Mouse (Mus musculus) heart, adult 11 months (tissue): ENCODE data around the gene Cer1.

Source experiments
- DNase-seq: peaks from one replicate; pipeline ENCODE4 v3.0.0; 2022

Gene Cer1

DNA sequence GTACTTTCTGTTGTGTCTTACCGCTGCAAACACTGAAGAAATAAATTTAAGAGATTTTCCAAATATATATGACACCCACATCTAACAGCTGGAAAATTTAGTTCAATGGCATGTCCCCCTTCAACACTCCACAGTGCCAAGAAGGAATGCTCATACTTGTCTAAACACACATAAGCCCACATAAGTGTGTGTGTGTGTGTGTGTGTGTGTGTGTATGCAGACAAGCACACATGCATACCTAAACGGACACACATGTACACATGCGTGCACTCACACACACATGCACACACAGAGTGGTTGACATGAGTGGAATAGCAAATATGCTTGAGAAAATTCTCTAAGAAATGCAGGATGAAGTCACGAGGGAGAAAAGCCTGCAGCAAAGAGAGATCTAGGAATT is 12.4 kb downstream of the Cer1 start:
- peak; percentile 27 for DNase-seq

DNA sequence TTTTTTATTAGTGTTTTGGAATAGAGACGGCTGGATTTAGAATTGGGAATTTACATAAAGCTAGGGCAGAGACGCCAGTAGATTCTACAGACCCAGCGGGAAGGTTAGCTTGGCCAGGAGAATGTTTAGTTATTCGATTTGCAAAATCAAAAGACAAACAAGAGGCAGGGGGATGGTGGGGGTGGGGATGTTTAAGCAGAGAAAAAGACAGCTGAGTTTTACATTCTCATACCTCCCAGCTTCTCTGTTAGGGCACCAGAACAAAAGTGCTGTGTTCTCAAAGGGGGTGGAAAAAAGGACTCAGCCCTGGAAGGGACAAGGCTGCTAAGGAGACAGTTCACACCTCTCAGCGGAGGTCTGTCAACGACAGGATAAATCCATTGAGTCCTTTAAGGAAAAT is 12.8 kb downstream of the Cer1 start:
- DNase-seq, result peak; percentile 22

DNA sequence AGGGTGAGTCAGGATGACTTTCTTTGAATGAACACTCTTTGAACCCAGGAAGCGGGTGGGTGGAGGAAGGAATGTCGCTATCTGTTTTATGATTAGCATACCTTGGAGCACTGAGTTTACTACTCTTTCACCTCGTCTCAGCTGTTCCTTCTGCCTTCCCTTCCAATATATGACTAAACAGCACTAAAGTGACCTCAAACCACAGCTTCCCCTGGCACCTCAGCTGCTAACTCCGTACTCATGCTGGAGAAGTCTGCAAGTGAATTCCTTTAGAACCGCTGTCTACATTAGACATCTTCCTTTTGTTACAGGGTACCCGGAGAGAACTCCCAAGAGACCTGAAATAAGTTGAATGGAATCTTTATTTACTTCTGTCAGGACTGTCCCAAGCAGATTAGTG is 14.0 kb downstream of the Cer1 start:
- DNase-seq, result peak; percentile 76

DNA sequence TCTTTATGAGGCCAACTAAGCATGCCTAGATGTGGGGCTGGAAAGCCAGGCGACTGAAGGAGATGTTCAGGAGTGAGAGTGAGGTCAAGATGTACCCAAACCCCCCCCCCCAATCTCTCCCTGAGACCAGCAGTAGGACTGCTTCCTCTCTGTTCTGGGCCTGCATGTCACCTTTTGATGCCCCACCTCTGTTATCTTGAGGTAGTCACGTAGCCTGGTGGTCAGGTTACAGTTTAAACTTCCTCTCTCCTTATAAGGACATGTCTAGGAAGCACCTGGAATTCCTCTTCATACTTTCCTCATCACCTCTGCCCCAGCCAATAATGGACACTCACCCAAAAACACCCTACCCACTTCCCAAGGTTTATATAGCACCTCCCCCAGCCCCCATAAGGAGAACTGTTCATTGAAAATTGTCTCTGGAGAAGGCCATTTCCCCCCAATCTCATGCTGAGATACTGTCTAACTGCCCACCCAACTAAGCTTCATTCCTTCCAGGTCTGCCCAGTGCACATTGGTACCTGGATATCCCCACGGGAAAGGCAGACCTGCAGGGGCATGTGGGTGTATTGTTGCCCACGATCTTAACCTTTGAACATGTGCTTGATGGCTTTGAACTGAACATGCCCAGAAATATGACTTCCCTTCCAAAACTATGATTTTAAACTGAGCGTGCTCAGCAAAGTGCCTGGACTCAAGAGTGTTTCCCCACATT is 17.1 kb downstream of the Cer1 start:
- peak; percentile 56 for DNase-seq

DNA sequence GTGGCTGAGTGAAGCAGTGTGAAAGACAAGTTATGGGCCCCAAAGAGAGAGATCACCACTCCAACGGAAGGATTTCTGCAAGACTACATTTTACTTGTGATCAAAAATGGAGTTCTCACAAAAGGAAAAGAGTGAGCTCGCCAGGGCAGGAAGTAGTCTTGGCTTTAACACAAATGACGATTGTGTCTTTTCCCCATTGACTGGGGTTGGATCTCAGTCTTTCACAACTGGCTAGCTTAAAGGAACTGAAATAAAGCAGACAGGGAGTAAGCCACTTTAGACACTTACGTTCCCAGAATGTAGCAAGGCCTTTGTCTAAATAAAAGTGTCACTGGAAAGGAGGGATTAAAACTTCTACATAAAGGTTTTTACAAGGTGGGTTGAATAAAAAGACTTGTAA is 17.8 kb downstream of the Cer1 start:
- DNase-seq, result peak; percentile 82

DNA sequence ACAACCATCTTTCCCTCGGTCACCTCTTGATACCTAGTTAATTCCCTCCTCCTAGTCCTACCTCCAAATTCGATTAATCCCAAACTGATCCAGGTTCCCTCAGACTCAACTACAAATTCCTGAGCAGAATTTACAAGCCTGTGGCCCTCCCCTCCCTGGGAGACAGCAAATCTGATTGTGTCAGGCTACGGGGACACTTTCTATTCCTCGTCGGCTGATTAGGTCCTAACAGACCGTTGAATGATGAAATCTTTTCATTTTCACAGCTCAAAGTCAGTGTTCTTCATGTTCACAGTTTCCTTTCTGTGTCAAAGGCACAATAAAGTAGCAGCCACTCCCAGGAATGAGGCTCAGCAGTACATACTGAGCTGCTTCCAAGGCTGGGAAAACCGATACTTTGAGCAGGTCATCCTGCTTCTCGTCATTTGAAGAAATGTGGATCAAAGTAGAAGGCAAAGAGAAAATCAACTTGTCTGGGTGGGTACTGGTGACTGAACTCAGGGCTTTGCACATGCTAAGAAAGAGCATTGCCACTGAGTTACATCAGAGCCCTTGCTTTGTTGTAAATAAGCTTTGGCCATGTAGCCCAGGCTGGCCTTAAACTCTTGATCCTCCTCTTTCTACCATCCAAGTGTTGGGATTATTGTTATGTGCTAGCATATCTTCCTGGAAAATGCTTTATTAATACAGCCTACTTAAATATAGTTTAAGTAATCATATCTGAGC is 19.8 kb downstream of the Cer1 start:
- DNase-seq, result no peak

DNA sequence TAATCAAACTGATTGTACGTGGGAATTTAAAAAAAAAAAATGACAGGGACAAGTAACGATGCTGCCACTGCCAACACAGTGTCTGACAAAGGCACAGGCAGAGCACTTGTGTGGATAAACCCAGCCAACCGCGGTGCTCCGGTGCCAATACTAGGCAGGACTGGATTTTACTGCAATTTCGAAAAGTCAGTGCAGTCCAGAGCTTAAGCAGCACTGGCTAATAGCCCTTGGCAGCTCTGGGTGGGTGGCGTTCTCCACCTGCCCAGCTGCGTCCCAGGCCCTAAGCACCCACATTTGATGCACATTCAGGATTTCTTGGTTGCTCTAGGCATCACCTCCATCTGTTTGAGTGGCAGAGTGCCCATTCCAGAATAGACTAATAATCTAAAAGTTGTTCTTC is 21.6 kb downstream of the Cer1 start:
- no peak for DNase-seq

DNA sequence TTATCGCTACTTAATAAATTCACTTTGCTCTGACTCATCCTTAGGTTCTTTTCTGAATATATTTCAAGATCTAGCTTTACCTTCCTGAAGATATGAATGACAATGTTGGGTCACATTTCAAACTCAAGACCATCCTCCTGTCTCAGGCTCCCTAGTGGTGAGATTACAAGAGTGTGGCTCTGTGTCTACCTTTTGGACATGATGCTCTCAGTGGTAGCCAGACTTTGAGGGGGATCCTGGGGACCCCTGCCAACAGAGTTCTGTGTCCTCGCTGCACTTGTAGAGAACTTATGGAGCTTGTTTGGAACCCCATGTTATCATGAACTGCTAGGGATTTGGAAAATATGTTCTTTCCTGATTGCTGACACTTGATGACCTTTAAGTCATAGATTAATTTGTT is 23.5 kb downstream of the Cer1 start:
- DNase-seq, result peak; percentile 51

DNA sequence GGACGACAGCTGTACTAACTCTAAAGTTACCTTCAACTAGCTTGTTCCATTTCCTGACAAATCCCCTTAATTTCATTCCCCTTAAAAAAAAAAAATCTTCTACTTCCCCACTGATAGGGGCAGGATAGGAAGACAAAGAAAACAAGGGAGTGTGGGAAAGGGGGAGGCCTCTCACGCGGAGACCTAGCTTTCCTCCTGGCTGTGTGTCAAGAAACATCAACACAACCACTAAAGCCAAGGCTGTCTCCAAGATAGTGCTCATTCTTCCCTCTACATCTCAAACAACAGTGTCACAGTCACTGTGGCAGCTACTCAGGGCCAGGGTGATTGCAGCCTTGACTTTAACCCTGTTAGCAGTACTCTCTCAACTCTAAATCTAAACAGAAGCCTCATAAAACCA is 24.4 kb downstream of the Cer1 start:
- DNase-seq, result peak; percentile 74

DNA sequence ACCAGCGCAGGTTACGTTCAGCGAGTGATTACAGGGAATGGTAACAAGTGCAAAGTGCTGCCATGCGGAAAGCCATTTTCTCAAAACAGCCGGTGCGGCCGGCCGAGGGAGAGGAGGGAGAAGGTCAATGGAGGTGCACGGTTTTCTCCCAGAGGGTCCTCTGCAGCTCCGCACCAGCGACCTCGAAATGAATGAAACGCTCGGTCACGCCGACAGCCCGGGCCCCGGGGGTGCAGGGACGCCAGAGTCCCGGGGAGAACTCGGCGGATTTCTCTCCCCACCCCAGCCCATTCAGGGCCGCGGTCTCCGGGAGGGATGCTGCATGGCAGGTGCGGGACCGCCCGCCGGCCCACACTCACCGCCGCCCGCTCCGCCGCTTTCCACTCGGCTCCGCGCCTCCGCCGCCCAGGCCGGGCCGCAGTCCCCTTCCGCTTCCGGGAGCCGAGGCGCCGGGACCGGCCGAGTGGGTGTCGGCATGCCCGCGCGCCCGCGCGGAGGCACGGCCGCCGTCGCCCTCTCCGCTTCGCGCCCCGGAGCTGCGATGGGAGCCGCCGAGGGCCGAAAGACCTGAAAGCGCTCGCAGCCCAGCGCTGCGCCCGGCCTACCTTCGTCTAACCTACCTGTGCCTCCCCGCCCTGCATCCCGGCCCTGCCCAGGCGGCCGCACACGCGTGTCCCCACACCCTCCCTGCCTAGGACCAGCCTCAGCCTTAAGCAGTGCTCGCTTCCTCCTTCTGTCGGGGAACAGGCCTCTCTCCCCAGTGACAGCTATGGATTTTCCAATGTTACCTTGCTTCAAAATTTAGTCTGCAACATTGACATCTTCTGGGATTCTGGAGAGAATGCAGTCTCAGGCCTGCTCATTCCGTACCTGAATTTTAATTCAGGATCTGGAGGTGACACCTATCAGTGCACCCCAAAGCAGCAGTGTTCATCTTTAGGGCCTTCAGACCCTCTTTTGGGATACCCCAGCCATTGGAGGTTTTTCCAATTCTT is 25.5 kb downstream of the Cer1 start, which contains the start of gene Zdhhc21:
Gene Zdhhc21, minus strand, starts transcription at position 828 of the 995 bp plus-strand sequence.
- DNase-seq, result peak; percentile 98

DNA sequence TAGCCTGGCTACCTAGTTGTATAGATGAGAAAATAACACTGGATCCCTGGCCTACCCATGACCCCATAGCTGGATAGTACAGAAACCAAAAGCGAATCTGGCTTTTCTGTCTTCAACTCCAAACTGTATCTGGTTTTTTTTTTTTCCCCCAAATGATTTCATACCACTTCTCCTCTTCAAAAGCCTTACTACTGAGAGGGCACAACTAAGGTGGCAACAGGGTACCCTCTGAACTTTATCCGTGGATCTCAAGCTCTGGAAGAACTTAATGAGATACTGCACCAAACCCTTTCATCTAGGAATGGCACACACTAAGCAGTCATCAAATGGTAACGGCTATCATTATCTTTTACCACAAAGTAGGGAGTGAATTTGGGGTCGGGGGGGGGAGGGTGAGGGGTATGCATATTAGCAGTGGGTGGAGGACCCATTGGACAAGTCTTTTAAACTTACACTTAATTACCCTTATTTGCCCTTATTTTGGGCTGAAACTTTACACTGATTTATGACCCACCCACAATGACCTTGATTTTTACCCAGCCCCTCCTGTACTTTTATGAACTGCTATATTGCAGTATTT is 26.4 kb downstream of the Cer1 start:
- peak; percentile 55 for DNase-seq

DNA sequence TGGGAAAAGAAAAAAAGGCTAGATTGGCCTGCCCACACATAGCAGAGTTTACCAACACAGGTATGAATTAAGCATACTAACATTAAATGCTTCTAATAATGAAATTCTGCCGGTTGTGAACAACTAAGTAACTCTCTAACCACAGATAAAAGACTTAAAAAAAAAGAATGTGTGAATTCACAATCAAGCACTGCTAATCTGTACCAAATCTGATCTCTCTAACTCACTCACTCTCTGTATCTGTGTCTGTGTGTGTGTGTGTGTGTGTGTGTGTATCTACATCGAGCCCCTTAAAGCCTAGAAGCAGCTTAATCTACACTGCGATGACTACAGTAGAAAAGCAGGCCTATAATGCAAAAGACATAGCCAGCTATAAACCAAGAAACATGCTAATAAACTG is 28.0 kb downstream of the Cer1 start:
- no peak for DNase-seq

DNA sequence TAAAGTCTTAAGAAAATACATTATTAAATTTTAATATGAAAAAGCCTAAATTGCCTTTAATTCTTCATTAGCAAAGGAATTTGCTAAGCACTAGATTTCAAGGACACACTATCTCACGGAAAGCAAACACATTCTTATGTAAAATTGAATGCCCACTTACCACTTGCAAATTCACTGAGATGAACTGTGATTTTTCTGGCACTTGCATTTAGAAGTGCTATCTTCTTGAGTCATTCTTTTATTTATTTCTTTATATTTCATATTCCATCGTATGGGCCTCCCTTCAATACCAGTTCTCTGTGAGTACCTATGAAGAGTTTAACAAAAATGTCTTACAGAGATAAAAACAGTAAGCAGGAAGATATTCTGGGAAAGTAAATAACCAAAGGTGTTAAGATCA is 31.1 kb downstream of the Cer1 start:
- DNase-seq, result no peak

DNA sequence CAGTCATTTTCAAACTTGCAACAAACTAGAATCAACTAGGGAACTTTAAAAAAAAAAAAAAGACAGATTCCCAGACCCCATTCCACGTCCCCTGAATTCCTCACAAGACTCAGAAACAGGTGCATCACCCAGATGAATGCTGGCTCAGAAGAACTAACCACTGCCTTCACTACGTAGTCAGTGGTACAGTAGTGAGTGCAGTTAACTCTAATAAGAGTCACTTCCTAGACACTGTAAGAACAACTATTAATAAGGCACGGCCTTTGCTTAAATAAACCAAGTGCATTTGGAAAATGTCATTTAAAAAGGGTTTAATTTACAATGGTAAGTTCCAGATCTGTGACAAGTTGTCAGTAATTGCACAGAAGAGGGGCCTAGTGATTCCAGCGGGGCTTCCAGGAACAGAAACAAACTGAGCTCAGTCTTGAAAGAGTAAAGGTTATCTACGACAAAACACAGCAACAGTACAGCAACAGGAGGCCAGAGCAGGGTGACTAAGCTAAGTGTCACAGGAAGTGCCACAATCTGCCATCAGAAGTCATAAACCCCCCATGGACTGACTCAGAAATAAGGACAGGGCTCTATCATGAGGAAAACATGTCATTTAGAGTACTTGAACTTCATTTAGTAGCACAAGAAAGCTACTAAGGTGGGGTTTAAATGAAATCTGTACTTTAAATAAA is 36.3 kb downstream of the Cer1 start:
- DNase-seq, result no peak

DNA sequence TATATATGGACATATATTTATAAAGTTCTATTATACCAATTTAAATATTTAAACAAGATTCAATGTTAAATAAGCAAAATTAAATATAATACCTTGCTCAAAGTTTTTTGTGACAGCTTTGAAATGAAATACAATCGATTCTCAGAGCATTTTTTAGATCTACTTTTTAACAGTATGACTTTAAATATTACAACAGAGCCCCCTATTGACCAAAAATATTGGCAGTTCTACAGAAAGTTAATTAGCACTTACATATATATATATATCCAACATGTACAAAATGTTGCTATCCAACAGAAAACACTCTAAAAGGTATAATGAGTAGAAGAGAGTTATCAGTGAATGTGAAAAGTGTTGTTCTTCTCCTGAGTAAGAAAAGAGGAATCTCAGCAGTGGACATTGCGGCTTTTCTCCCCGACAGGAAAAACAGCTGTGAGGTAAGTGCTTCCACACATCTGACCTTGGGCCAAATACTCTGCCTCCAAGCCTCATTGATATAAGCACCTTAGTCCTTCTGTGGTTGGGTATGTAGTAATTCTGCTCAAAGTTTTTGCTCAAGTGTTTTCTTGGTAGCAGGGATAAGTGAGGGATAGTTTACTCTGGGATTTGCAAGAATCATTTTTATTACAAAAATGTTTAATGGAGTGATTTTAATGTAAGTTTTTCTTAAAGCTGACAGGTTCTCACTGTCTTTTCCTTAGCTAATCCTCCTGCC is 47.3 kb downstream of the Cer1 start:
- DNase-seq, result no peak
